Mouse (Mus musculus): ENCODE results near the gene Hvcn1. TPM values are rescaled to one million over a fixed set of nuclear protein-coding genes. Genes with fewer than 3 reads are reported as not detected.

Hvcn1 gene
- polyA plus RNA-seq, 1 experiment, result 5.7 TPM

DNA sequence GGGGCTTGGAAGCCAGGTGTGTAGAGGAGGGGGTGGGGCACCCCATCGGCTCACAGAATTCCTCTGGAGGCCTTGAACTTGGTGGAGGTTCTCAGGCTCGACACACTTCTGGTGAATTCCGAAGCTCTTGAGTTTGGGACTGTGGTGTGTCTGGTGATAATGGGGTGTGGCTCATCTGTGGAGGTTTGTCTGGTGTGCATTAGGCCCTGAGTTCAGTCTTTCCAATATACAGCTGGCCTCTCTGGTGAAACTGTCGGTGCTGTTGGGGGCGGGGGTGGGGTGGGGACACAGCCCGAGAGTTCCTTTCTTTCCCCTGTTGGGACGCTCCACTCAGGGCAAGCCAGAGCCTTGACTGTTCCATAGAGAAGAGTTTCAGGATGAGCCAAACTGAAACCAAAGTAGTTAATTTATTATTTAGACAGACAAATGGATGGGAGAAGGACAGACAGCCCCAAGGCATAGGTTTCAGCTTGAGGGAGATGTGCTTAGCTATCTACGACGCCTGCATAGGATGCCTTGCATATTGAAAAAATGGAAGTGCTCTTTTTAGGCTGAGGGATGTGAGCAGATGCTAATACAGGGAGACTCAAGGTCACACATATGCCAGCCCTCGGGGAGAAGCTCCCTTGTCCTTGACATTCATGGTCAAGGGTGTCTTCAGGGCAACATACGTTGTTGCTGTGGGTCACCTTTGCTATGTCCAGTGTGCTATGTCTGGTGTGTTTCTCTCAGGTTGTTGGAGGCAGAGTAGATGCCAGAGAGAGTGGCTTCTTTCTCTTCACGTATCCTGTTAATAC lies 11.7 kb downstream of the Hvcn1 start:
- Histone ChIP-seq H3K4me1 (ENCODE audit: control insufficient read depth, insufficient read depth, insufficient read length, low read length) (no peaks in the 10 kb centered on the region), H3K4me3 (ENCODE audit: insufficient read depth, low read depth, low read length) (no peak overlapping the region), H3K27ac (replicated peaks; ENCODE audit: low read depth, low read length) (no peak overlapping the region)

DNA sequence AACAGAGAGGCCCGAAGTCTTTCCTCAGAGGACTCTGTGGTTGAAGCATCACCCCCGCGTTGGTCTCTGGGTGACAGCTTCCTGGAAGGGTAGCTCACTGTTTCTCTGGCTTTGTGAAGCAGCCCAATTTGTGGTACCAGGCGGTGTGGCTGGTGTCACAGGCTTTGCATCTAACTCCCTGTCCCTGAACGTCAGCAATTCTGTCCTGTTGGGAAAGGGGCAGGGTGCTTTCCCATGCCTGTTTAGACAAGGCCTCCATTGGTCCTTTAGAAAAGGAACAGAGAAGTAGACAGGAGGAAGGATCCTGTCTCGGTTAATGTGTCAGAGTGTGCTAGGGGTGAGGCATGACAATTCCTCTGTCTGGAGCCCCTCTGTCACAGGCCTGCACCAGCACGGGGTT lies 12.3 kb downstream of the Hvcn1 start:
- no peak overlapping the region for H3K4me3 ChIP-seq (ENCODE audit: insufficient read depth, low read depth, low read length)
- H3K27ac ChIP-seq (replicated peaks; ENCODE audit: low read depth, low read length), result no peak overlapping the region
- H3K4me1 ChIP-seq (ENCODE audit: control insufficient read depth, insufficient read depth, insufficient read length, low read length), result no peaks in the 10 kb centered on the region

DNA sequence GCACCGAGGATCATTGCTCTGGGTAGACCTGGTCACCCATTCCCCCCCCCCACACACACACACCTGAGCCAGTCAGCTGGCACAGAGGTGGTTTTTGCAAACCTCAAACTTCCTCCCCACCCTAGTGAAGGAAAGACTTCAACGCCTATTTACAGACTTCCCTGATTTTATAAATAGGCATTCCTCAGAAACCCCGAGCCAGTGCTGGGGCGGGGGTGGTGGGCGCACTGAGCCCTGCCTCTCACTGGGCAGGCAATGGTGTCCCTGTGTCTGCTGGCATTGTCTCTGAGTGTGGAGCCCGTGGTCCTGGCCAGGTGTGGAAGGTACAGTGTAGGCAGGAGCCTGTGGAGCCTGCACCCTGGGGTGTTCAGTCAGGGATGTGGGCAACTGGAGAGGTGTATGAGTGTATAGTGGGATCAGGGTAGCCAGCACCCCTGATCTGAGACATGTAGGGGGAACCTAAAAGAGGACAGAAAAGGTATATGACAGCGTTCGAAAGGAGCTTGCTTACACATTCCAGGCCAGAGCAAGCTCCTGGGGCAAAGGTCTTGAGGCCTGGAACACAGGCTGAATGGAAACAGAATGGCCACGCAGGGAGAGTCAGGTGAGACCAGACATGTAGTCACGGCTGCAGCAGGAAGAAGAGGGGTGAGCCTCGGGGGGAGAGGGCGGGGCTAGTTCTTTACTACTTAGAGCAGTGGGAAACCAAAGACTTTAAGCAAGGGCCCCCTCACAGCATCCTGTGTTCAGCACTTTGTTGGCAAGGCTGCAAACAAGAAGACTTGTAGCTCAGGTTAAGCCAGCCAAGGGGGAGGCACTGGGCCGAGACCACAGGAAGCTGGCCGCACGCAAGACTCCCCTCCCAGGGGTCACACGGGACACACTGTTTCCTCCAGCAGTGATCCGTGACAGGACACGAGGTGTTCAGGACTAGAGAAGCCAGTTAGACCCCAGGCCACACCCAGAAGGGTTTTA lies 13.3 kb downstream of the Hvcn1 start:
- Histone ChIP-seq H3K4me1 (ENCODE audit: control insufficient read depth, insufficient read depth, insufficient read length, low read length) (no peaks in the 10 kb centered on the region), H3K27ac (replicated peaks; ENCODE audit: low read depth, low read length) (no peak overlapping the region), H3K4me3 (ENCODE audit: insufficient read depth, low read depth, low read length) (no peak overlapping the region)

DNA sequence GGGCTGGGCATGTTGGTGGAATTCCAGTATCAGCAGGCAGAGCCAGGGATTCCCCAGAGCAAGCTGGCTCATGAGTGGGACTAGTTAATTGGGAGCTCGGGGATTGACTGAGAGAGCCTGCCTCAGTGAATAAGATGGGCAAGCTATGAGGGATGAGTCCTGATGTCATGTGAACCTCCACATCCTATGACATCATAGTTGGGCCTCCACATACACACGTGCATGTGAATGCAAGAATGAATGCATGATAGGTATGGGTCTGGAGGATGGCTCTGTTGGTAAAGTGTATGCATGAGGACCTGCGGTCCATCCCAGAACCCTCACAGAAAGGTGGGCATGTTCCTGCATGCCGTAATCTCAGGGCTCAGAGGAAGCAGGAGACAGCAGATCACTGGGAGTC lies 14.5 kb downstream of the Hvcn1 start:
- no peaks in the 10 kb centered on the region for H3K4me1 ChIP-seq (ENCODE audit: control insufficient read depth, insufficient read depth, insufficient read length, low read length)
- no peak overlapping the region for H3K27ac ChIP-seq (replicated peaks; ENCODE audit: low read depth, low read length)
- no peak overlapping the region for H3K4me3 ChIP-seq (ENCODE audit: insufficient read depth, low read depth, low read length)

DNA sequence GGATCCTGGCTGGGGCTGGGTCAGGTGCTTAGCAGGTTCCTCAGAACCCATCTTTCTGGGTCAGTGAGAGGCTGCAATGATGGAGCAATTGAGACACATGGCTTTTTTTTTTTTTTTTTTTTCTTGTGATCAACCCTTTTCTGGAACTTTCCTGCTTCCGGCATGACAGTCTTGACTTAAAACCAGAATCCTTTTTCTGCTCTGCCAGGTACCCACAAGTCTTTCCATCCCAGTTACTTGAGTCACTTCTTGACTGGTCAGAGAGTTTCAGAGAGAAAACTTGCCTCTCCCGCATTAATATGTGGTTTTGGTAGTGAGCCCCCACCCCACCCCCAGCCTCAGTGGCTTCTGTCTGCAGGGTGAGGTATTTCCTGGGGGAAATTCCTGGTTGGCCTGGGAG lies 17.7 kb downstream of the Hvcn1 start:
- H3K27ac ChIP-seq (replicated peaks; ENCODE audit: low read depth, low read length), result no peak overlapping the region
- H3K4me3 ChIP-seq (ENCODE audit: insufficient read depth, low read depth, low read length), result no peak overlapping the region
- no peaks in the 10 kb centered on the region for H3K4me1 ChIP-seq (ENCODE audit: control insufficient read depth, insufficient read depth, insufficient read length, low read length)

DNA sequence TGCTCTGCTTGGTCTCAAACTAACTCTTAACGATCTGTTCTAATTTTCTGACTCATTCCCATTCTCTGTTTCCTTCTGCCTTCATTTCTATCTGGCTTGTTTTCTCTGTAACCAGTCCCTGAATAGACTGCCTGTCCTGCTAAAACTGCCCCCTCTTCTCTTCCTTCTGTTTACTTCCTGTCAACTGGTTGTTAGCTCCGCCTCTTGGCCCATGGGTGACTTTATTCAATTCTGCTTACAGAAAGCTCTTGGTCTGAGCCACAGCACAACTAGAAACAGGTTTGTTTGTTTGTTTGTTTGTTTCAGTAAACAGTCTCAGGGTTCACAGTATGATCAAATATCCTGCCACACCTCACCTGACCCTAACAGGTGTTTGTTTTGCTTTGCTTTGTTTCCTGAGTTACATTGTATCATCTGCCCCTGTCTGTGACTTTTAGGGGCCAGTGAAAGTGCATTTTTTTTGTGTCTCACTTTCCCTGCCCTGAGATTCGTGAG lies 21.7 kb downstream of the Hvcn1 start:
- Histone ChIP-seq H3K4me3 (ENCODE audit: insufficient read depth, low read depth, low read length) (no peak overlapping the region), H3K27ac (replicated peaks; ENCODE audit: low read depth, low read length) (no peak overlapping the region), H3K4me1 (ENCODE audit: control insufficient read depth, insufficient read depth, insufficient read length, low read length) (no peaks in the 10 kb centered on the region)

DNA sequence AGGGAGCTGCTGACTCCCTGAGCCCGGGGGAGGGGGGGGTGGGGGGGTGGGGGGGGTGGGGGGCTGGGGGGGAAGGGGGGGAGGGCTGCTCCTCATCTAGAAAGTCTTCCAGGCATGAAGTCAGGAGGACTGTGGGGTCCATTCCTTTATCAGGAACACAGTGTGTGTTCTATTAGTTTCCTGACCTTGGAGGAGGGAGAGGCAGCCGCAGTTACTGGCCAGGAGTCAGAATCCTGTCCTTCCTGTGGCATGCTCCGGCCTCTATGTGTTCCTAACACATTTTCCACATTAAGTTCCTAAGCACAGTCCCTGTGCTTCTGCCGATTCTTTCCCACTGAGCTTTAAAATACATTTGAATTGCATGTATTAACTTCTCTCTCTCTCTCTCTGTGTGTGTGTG lies 22.2 kb downstream of the Hvcn1 start:
- no peaks in the 10 kb centered on the region for H3K4me1 ChIP-seq (ENCODE audit: control insufficient read depth, insufficient read depth, insufficient read length, low read length)
- no peak overlapping the region for H3K27ac ChIP-seq (replicated peaks; ENCODE audit: low read depth, low read length)
- H3K4me3 ChIP-seq (ENCODE audit: insufficient read depth, low read depth, low read length), result no peak overlapping the region

DNA sequence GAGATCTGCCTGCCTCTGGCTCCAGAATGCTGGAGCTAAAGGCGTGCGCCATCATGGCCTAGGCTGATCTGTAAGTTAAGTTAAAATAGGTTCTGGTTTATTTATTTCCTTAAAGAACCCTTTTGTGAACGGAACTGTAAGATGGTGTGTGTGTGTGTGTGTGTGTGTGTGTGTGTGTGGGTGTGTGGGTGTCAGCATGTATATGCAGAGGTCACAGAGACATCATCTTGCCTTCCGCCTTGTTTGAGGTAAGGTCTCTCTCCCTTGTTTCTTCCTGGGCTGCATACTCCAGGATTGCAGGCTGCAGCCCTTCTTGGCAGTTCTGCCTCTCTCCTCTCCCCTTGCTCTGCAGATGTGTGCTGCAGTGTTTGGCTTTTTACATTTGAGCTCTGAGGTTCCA lies 24.2 kb downstream of the Hvcn1 start:
- Histone ChIP-seq H3K4me1 (ENCODE audit: control insufficient read depth, insufficient read depth, insufficient read length, low read length) (no peaks in the 10 kb centered on the region), H3K4me3 (ENCODE audit: insufficient read depth, low read depth, low read length) (no peak overlapping the region), H3K27ac (replicated peaks; ENCODE audit: low read depth, low read length) (no peak overlapping the region)

DNA sequence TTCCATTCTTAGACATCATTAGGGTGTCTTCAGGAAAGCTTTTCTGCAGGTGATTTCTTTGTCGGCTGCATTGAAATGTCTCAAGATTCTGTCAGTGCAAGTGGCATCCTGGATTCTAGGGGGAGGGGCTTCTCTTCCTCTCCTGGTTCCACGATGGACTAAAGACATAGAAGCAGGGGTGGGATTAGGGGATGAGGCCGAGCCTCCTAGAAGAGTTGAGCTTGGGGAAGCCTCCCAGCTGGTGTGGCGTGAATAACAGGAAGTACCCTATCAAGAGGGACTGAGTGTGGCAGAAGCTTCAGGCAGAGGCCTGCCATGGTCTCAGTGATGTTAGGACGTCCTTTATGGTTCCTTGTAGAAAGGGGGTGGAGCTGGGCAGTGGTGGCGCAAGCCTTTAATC lies 24.8 kb downstream of the Hvcn1 start:
- H3K4me3 ChIP-seq (ENCODE audit: insufficient read depth, low read depth, low read length), result no peak overlapping the region

DNA sequence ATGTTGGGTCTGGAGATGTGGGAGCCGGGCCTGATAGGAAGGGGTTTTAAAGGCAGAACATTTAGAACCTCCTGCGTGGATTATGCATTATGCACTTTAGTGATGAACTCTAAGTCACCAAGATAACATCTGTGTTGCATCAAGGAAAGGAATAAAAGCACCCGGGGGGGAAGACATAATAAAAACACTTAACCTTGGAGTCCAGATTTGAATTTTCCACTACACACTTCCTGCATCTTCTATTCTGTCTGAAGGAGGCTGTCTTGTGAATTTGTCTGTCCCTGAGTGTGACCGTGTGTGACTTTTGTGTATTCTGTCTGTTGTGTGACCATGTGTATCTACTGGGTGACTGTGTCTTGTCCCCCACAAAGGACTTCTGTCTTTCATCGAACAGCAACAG lies 25.4 kb downstream of the Hvcn1 start:
- Histone ChIP-seq H3K27ac (replicated peaks; ENCODE audit: low read depth, low read length) (peak overlapping the region; percentile 5; the same call in 1 of the 2 replicates), H3K4me3 (ENCODE audit: insufficient read depth, low read depth, low read length) (no peak overlapping the region), H3K4me1 (ENCODE audit: control insufficient read depth, insufficient read depth, insufficient read length, low read length) (no peaks in the 10 kb centered on the region)

More for the DNA sequence above, 24.8 kb downstream of the Hvcn1 start:
- Histone ChIP-seq H3K27ac (replicated peaks; ENCODE audit: low read depth, low read length) (no peak overlapping the region), H3K4me1 (ENCODE audit: control insufficient read depth, insufficient read depth, insufficient read length, low read length) (no peaks in the 10 kb centered on the region)

DNA sequence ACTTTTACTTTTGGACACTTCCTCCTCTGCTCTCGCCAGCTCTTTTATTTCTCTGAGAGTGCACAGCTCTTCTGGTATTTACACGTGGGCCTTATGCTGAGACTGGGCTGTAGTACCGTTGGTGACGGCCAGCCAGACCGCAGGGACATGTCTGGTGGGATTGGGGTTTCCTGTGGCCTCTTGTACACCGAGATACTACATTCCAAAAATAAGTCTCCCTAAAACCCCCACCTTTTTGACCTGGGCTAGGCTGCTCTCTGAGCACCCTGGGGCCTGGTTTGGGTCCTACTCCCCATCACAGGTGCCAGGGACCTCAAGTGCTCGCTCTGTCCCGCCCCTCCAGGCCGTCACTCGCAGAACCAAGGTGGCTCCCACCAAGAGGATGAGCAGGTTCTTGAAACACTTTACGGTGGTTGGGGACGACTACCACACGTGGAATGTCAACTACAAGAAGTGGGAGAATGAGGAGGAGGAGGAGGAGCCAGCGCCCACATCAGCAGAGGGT lies 26.5 kb downstream of the Hvcn1 start:
- H3K4me3 ChIP-seq (ENCODE audit: insufficient read depth, low read depth, low read length), result no peak overlapping the region
- no peak overlapping the region for H3K27ac ChIP-seq (replicated peaks; ENCODE audit: low read depth, low read length)
- no peaks in the 10 kb centered on the region for H3K4me1 ChIP-seq (ENCODE audit: control insufficient read depth, insufficient read depth, insufficient read length, low read length)

DNA sequence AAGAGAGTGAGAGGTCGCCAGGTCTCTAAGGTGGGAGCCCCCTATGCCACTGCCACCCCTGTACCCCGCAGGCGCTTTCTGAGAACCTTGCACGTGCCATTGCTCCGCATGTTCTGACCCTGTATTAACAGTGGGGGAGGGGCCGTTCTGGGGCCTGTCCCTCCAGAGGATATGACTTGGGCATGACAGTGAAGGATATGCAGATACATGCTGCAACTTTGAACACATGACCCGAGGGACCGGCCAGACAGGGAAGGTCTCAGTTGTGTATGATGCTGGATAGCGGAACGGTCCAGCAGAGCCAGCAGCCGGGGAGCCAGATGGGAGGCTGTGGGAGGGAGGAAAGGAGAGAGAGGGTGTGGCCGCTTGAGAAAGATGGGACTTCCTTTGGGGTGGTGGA lies 27.1 kb downstream of the Hvcn1 start:
- Histone ChIP-seq H3K27ac (replicated peaks; ENCODE audit: low read depth, low read length) (no peak overlapping the region), H3K4me3 (ENCODE audit: insufficient read depth, low read depth, low read length) (no peak overlapping the region), H3K4me1 (ENCODE audit: control insufficient read depth, insufficient read depth, insufficient read length, low read length) (no peaks in the 10 kb centered on the region)

DNA sequence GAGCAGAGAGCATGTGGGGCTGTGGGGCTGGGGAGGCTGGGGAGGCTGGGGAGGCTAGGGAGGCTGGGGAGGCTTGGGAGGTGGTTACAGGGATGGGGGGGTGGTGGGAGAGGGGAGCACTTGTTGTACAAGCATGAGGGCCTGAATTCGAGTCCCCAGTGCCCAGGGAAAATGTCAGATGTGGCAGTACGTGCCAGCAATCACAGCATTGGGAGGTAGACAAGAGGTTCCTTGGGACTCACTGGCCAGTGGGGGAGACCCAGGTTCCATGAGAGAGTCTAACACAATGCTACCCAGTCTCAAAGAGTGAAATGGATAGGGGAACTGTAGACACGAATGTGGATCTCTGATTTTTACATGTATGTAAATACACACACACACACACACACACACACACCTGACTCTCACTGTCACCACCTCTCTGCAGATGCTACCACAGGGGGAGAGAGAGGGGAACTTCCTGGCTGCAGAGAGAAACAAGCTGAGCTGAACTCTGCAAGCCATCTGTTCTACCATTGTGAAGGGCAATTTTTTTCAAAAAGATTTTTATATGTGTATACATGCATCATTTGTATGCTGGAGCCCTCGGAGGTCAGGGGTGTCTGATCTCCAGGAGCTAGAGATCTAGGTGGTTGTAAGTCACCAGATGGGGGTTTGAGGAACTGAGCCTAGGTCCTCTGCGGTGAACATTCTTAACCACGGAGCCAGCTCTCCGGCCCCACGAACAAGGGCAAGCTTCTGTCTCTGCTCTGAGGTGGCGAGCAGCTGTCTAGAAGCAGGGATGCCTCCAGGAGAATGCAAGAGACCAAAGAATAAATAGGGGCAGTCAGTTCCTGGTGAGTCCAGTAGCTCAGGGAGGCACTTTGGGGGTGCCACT lies 28.0 kb downstream of the Hvcn1 start:
- no peak overlapping the region for H3K4me3 ChIP-seq (ENCODE audit: insufficient read depth, low read depth, low read length)
- no peak overlapping the region for H3K27ac ChIP-seq (replicated peaks; ENCODE audit: low read depth, low read length)

DNA sequence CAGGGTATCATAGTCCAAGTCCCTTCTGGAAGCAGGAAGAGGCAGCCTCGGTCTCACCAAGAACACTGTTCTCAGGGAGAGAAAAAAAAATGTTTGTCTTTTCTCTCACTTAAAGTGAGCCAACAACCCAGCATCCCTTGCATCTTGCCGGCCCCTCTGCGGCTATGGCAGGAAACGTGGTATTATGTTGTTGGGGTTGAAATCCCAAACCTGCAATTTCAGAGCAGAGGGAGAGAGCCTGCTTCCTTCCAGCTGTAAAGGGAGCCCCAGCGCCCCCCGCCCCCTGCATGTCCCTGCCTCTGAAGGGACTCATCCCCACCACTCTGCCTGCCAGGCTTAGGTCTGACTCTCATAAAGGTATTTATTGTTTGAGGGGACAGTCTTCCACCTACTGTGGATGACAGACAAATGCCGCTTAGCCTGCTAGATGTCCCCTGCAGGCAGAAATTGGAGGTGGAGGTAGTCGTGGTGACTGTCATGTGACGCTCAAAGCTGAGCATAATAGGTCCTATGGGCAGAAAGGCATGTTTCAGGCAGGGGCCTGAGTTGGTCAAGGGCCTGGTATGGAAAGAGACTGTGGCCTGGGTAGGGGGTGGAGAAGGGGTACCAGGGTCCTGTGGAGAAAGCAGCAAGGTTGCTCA lies 28.7 kb downstream of the Hvcn1 start:
- no peak overlapping the region for H3K27ac ChIP-seq (replicated peaks; ENCODE audit: low read depth, low read length)
- H3K4me3 ChIP-seq (ENCODE audit: insufficient read depth, low read depth, low read length), result no peak overlapping the region
- no peaks in the 10 kb centered on the region for H3K4me1 ChIP-seq (ENCODE audit: control insufficient read depth, insufficient read depth, insufficient read length, low read length)

More for the DNA sequence above, 28.0 kb downstream of the Hvcn1 start:
- no peaks in the 10 kb centered on the region for H3K4me1 ChIP-seq (ENCODE audit: control insufficient read depth, insufficient read depth, insufficient read length, low read length)

Data from brown adipose tissue, adult 24 weeks (tissue).